ENCODE assay signal across 8 mouse cellular contexts in the genomic region with DNA sequence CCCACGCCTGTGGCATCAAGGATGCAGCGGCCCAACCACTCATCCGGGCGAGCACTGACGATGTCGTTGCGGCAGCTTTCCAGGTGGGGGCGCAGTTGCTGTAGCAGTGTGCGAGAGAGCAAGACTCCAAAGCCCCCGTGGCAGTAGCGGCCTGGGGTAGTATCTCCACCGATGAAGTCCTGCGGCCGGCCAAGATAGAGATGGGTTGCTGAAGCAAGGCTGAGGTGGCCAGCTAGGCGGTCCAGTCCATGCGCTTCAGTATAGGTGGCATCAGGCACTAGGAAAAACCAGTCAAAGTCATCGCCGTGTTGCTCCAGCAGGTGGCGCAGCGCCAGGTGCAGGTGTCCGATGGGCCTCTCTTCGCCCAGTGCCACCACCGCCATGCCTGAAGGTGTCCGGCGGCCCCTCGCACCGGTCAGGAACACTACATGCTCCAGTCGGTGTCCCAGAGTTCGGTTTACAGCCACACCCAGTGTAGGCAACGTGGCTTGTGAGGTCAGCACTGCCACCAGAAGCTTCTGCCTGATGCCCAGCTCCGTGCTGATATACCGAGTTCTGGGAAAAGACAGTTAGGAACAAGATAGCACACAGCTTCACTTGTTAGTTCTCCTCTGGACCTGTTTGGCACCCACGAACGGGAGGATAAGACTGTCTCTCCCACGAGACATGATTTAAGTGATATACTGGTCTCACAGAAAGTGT. TPM values are rescaled to one million over a fixed set of nuclear protein-coding genes. Genes with fewer than 3 reads are reported as not detected.
DNase-seq lines count a peak whose midpoint lies in the region; ATAC-seq lines count a peak whose summit lies in the region.

No protein-coding gene starts in this region.

- peaks cover 37% of the 10 kb centered on the region for H3K4me1 ChIP-seq in forebrain, embryonic 16.5 days (replicated peaks; ENCODE audit: control insufficient read depth, insufficient read depth, low read length)
- peaks cover 39% of the 10 kb centered on the region for H3K4me1 ChIP-seq in hindbrain, embryonic 12.5 days

- H3K27me3 ChIP-seq in forebrain, embryonic 16.5 days (replicated peaks; ENCODE audit: control insufficient read depth, insufficient read depth, low read length) = peaks cover 5% of the 10 kb centered on the region; the same call in 1 of the 2 replicates
- peaks cover 15% of the 10 kb centered on the region for H3K27me3 ChIP-seq in hindbrain, embryonic 12.5 days

- 8% methylated on average over 35 of the region's 35 CpGs for WGBS in forebrain, embryonic 16.5 days
- 13% methylated on average over 35 of the region's 35 CpGs for WGBS in hindbrain, embryonic 12.5 days

- peak; percentile 62 for DNase-seq in MEL-GATA-1-ER (ENCODE audit: extremely low read depth, low read depth)
- peak; percentile 91 for DNase-seq in cerebellum, adult 11-12 months
- DNase-seq in layer of hippocampus, postnatal 25 days (ENCODE audit: extremely low spot score in 1 of 2, low spot score in 1 of 2) = peak; percentile 83 to 85
- peak; percentile 91 for DNase-seq in lung, postnatal 36 days
- peak; percentile 85 for DNase-seq in retina, postnatal 1 day
- peak; percentile 90 for DNase-seq in thymus, postnatal 4 days

- no peaks in the 10 kb centered on the region for H3K9me3 ChIP-seq in forebrain, embryonic 16.5 days (ENCODE audit: control insufficient read depth, low read length)
- no peaks in the 10 kb centered on the region for H3K9me3 ChIP-seq in hindbrain, embryonic 12.5 days (replicated peaks)

- H3K4me2 ChIP-seq in forebrain, embryonic 16.5 days (ENCODE audit: low read length) = peak overlapping the region; percentile 91
- peak overlapping the region; percentile 92 for H3K4me2 ChIP-seq in hindbrain, embryonic 12.5 days (replicated peaks)

- no peak overlapping the region for H3K9ac ChIP-seq in forebrain, embryonic 16.5 days (replicated peaks; ENCODE audit: low read depth, low read length)
- H3K9ac ChIP-seq in hindbrain, embryonic 12.5 days = 0 out of 2 replicates have a peak overlapping the region, but pooled peaks have one; percentile 20

- ATAC-seq in forebrain, embryonic 16.5 days = no peak
- no peak for ATAC-seq in hindbrain, embryonic 12.5 days (ENCODE audit: low FRiP score)

- H3K4me3 ChIP-seq in forebrain, embryonic 16.5 days (replicated peaks; ENCODE audit: low read length) = peak overlapping the region; percentile 24
- H3K4me3 ChIP-seq in hindbrain, embryonic 12.5 days = peak overlapping the region; percentile 81

- H3K27ac ChIP-seq in forebrain, embryonic 16.5 days (ENCODE audit: low read length) = no peak overlapping the region
- no peak overlapping the region for H3K27ac ChIP-seq in hindbrain, embryonic 12.5 days

- H3K36me3 ChIP-seq in forebrain, embryonic 16.5 days (ENCODE audit: control insufficient read depth, insufficient read depth) = peaks cover 23% of the 10 kb centered on the region
- H3K36me3 ChIP-seq in hindbrain, embryonic 12.5 days = peaks cover 42% of the 10 kb centered on the region

RNA-seq across cellular contexts. Expression of gene Chpf, which starts 1.7 kb away (rescaled TPM):
- 28.1 and 29.2 TPM in 2 replicates for polyA plus RNA-seq in forebrain, embryonic 16.5 days (2015; fragmentation: Nextera tagmentation; extraction: Ambion mirVana)
- 39.2 and 41.5 TPM in 2 replicates for polyA plus RNA-seq in hindbrain, embryonic 12.5 days (2016; fragmentation: Nextera tagmentation; extraction: Ambion mirVana)
- 10 to 100 TPM; 77.2 to 82.8 TPM for total RNA-seq in layer of hippocampus, postnatal 25 days (2021)

RNA-seq across cellular contexts. Expression of gene Tmem198, which starts 1.9 kb away (rescaled TPM):
- 59.8 and 60.5 TPM in 2 replicates for polyA plus RNA-seq in forebrain, embryonic 16.5 days (2015; fragmentation: Nextera tagmentation; extraction: Ambion mirVana)
- polyA plus RNA-seq in hindbrain, embryonic 12.5 days (2016; fragmentation: Nextera tagmentation; extraction: Ambion mirVana) = 25.3 and 25.7 TPM in 2 replicates
- total RNA-seq in layer of hippocampus, postnatal 25 days (2021) = 10 to 100 TPM; 70.3 to 73.8 TPM

RNA-seq across cellular contexts. Expression of gene Asic4, which starts 27.2 kb away (rescaled TPM):
- polyA plus RNA-seq in forebrain, embryonic 16.5 days (2015; fragmentation: Nextera tagmentation; extraction: Ambion mirVana) = 4.0 and 7.2 TPM in 2 replicates
- polyA plus RNA-seq in hindbrain, embryonic 12.5 days (2016; fragmentation: Nextera tagmentation; extraction: Ambion mirVana) = 18.3 and 19.0 TPM in 2 replicates
- 1 to 10 TPM; 8.9 to 9.9 TPM for total RNA-seq in layer of hippocampus, postnatal 25 days (2021)

RNA-seq across cellular contexts. Expression of gene Obsl1, which starts 28.8 kb away (rescaled TPM):
- 19.6 and 21.6 TPM in 2 replicates for polyA plus RNA-seq in forebrain, embryonic 16.5 days (2015; fragmentation: Nextera tagmentation; extraction: Ambion mirVana)
- 63.4 and 66.4 TPM in 2 replicates for polyA plus RNA-seq in hindbrain, embryonic 12.5 days (2016; fragmentation: Nextera tagmentation; extraction: Ambion mirVana)
- total RNA-seq in layer of hippocampus, postnatal 25 days (2021) = 10 to 100 TPM; 18.9 to 20.2 TPM

RNA-seq across cellular contexts. Expression of gene Inha, which starts 29.5 kb away (rescaled TPM):
- polyA plus RNA-seq in forebrain, embryonic 16.5 days (2015; fragmentation: Nextera tagmentation; extraction: Ambion mirVana) = 13.7 and 18.1 TPM in 2 replicates
- 8.6 and 9.2 TPM in 2 replicates for polyA plus RNA-seq in hindbrain, embryonic 12.5 days (2016; fragmentation: Nextera tagmentation; extraction: Ambion mirVana)
- 10 to 100 TPM; 11.3 to 19.9 TPM for total RNA-seq in layer of hippocampus, postnatal 25 days (2021)
